In genomic region chr5:137914508-137914907, GRCm38 (mm10) we compare ENCODE assay signal across 27 mouse cellular contexts. TPM values are rescaled to one million over a fixed set of nuclear protein-coding genes. Genes with fewer than 3 reads are reported as not detected.
A peak's percentile ranks its signal among the peaks of the same experiment; 100 is the strongest.
DNase-seq lines count a peak whose midpoint lies in the region; ATAC-seq and TF ChIP-seq lines count a peak whose summit lies in the region.
"Had no signal": no experiment of that assay in that cellular context is flagged by ENCODE, and none has a peak within 500 bp of the region (broad histone marks: within the 10 kb centered on the region; RNA-seq: fewer than 3 reads in every experiment).

No protein-coding gene starts in this region.

- no peak overlapping the region for H3K27ac ChIP-seq in forebrain, embryonic 14.5 days (ENCODE audit: low read depth, low read length)
- no peak overlapping the region for H3K27ac ChIP-seq in forebrain, embryonic 16.5 days (ENCODE audit: low read length)
- H3K27ac ChIP-seq in layer of hippocampus, adult 2 months = no peak overlapping the region
- H3K27ac ChIP-seq: embryonic facial prominence, embryonic 10.5 days; forebrain, embryonic 12.5 days; heart, embryonic 10.5 days; intestine, embryonic 15.5 days; midbrain, embryonic 15.5 days; neural tube, embryonic 15.5 days had no signal

- no peak overlapping the region for H3K4me3 ChIP-seq in forebrain, embryonic 14.5 days (ENCODE audit: low read depth, low read length)
- no peak overlapping the region for H3K4me3 ChIP-seq in forebrain, embryonic 16.5 days (replicated peaks; ENCODE audit: low read length)
- no peak overlapping the region for H3K4me3 ChIP-seq in layer of hippocampus, adult 2 months
- H3K4me3 ChIP-seq: embryonic facial prominence, embryonic 10.5 days; forebrain, embryonic 12.5 days; heart, embryonic 10.5 days; intestine, embryonic 15.5 days; midbrain, embryonic 15.5 days; neural tube, embryonic 15.5 days had no signal

- H3K4me2 ChIP-seq in forebrain, embryonic 14.5 days (ENCODE audit: low read length) = no peak overlapping the region
- no peak overlapping the region for H3K4me2 ChIP-seq in forebrain, embryonic 16.5 days (ENCODE audit: low read length)
- H3K4me2 ChIP-seq: forebrain, embryonic 12.5 days; intestine, embryonic 15.5 days; liver, embryonic 11.5 days; midbrain, embryonic 15.5 days; neural tube, embryonic 15.5 days had no signal

- TF ChIP-seq CTCF in layer of hippocampus, adult 2 months (conservative IDR thresholded peaks at IDR 0.05) = peak; percentile 33

- H3K9ac ChIP-seq in forebrain, embryonic 14.5 days (ENCODE audit: low read length) = no peak overlapping the region
- H3K9ac ChIP-seq in forebrain, embryonic 16.5 days (replicated peaks; ENCODE audit: low read depth, low read length) = no peak overlapping the region
- H3K9ac ChIP-seq: forebrain, embryonic 12.5 days; intestine, embryonic 15.5 days; midbrain, embryonic 15.5 days; neural tube, embryonic 15.5 days had no signal

- ATAC-seq in forebrain, embryonic 14.5 days = no peak
- no peak for ATAC-seq in forebrain, embryonic 16.5 days
- ATAC-seq: intestine, embryonic 15.5 days; midbrain, embryonic 15.5 days had no signal

- no peaks in the 10 kb centered on the region for H3K4me1 ChIP-seq in forebrain, embryonic 14.5 days (ENCODE audit: control insufficient read depth, insufficient read depth, low read length)
- H3K4me1 ChIP-seq in forebrain, embryonic 16.5 days (replicated peaks; ENCODE audit: control insufficient read depth, insufficient read depth, low read length) = no peaks in the 10 kb centered on the region
- H3K4me1 ChIP-seq: embryonic facial prominence, embryonic 10.5 days; forebrain, embryonic 12.5 days; heart, embryonic 10.5 days; intestine, embryonic 15.5 days; midbrain, embryonic 15.5 days; neural tube, embryonic 15.5 days had no signal

- intact Hi-C loops in left cerebral cortex, postnatal 36 days (cut with DNase I) = no loop called here

- no peaks in the 10 kb centered on the region for H3K9me3 ChIP-seq in forebrain, embryonic 14.5 days (replicated peaks; ENCODE audit: control insufficient read depth, low read length)
- no peaks in the 10 kb centered on the region for H3K9me3 ChIP-seq in forebrain, embryonic 16.5 days (ENCODE audit: control insufficient read depth, low read length)
- H3K9me3 ChIP-seq: embryonic facial prominence, embryonic 10.5 days; forebrain, embryonic 12.5 days; heart, embryonic 10.5 days; intestine, embryonic 15.5 days; midbrain, embryonic 15.5 days; neural tube, embryonic 15.5 days had no signal

- no peaks in the 10 kb centered on the region for H3K27me3 ChIP-seq in forebrain, embryonic 14.5 days (replicated peaks; ENCODE audit: control insufficient read depth, insufficient read depth, low read length)
- H3K27me3 ChIP-seq in forebrain, embryonic 16.5 days (replicated peaks; ENCODE audit: control insufficient read depth, insufficient read depth, low read length) = no peaks in the 10 kb centered on the region
- H3K27me3 ChIP-seq: forebrain, embryonic 12.5 days; intestine, embryonic 15.5 days; midbrain, embryonic 15.5 days; neural tube, embryonic 15.5 days had no signal

- peak; percentile 8 for DNase-seq in forebrain, embryonic 14.5 days (ENCODE audit: low spot score)
- no peak for DNase-seq in layer of hippocampus, adult 2 months (ENCODE audit: low spot score in 2 of 2)
- no peak for DNase-seq in layer of hippocampus, postnatal 14 days (ENCODE audit: low spot score in 2 of 2)
- DNase-seq in 3T3-L1 (ENCODE audit: low read depth, low spot score) (peak; percentile 58), MEL-GATA-1-ER (ENCODE audit: extremely low read depth, low read depth) (peak; percentile 19)
- no peak for DNase-seq in cerebellum, postnatal 4 days (ENCODE audit: low spot score in 2 of 2)
- no peak for DNase-seq in left cerebral cortex, postnatal 36 days (ENCODE audit: low spot score in 2 of 2)
- DNase-seq: adrenal gland, postnatal 36 days; B cell, adult 2 months; cerebellum, adult 8-10 months; gastrocnemius, postnatal 25 days; heart, postnatal 10 days; right cerebral cortex, postnatal 4 days had no signal

- no peaks in the 10 kb centered on the region for H3K36me3 ChIP-seq in forebrain, embryonic 14.5 days (ENCODE audit: control insufficient read depth, insufficient read depth, low read length)
- no peaks in the 10 kb centered on the region for H3K36me3 ChIP-seq in forebrain, embryonic 16.5 days (ENCODE audit: control insufficient read depth, insufficient read depth)
- H3K36me3 ChIP-seq: embryonic facial prominence, embryonic 10.5 days; forebrain, embryonic 12.5 days; heart, embryonic 10.5 days; intestine, embryonic 15.5 days; midbrain, embryonic 15.5 days; neural tube, embryonic 15.5 days had no signal

RNA-seq across cellular contexts. Expression of gene Cyp3a13, which starts 6.9 kb away (rescaled TPM):
- not detected in 2 replicates for polyA plus RNA-seq in forebrain, embryonic 14.5 days (2014; fragmentation: Nextera tagmentation; extraction: Ambion mirVana)
- polyA plus RNA-seq in forebrain, embryonic 16.5 days (2015; fragmentation: Nextera tagmentation; extraction: Ambion mirVana) = not detected in 2 replicates
- under 1 TPM; 0.22 to 0.23 TPM for total RNA-seq in layer of hippocampus, adult 2 months (2021)
- total RNA-seq in layer of hippocampus, postnatal 14 days (2021) = under 1 TPM in 1 of 2 experiments, not detected in 1; 0.29 TPM
- under 1 TPM; 0.25 TPM for total RNA-seq in left cerebral cortex, postnatal 36 days (2021)
- total RNA-seq: common myeloid progenitor, adult 5-6 weeks; megakaryocyte progenitor cell, adult 5-6 weeks had no signal
- polyA plus RNA-seq: embryonic facial prominence, embryonic 10.5 days; forebrain, embryonic 12.5 days; hindbrain, embryonic 11.5 days; limb, embryonic 11.5 days; midbrain, embryonic 15.5 days; neural tube, embryonic 15.5 days had no signal

RNA-seq across cellular contexts. Expression of gene Pilrb2, which starts 42.9 kb away (rescaled TPM):
- not detected in 2 replicates for polyA plus RNA-seq in forebrain, embryonic 14.5 days (2014; fragmentation: Nextera tagmentation; extraction: Ambion mirVana)
- polyA plus RNA-seq in forebrain, embryonic 16.5 days (2015; fragmentation: Nextera tagmentation; extraction: Ambion mirVana) = not detected in 2 replicates
- total RNA-seq in layer of hippocampus, adult 2 months (2021) = not detected
- not detected for total RNA-seq in layer of hippocampus, postnatal 14 days (2021)
- not detected for total RNA-seq in left cerebral cortex, postnatal 36 days (2021)
- total RNA-seq: ES-E14 had no signal
- polyA plus RNA-seq: embryonic facial prominence, embryonic 10.5 days; forebrain, embryonic 12.5 days; hindbrain, embryonic 11.5 days; limb, embryonic 11.5 days; midbrain, embryonic 15.5 days; neural tube, embryonic 15.5 days had no signal

RNA-seq across cellular contexts. Expression of gene Gjc3, which starts 48.4 kb away (rescaled TPM):
- 0.07 and 0.08 TPM in 2 replicates for polyA plus RNA-seq in forebrain, embryonic 14.5 days (2014; fragmentation: Nextera tagmentation; extraction: Ambion mirVana)
- polyA plus RNA-seq in forebrain, embryonic 16.5 days (2015; fragmentation: Nextera tagmentation; extraction: Ambion mirVana) = 0.06 and 0.33 TPM in 2 replicates
- total RNA-seq in layer of hippocampus, adult 2 months (2021) = 10 to 100 TPM; 23.1 to 24.3 TPM
- 10 to 100 TPM; 25.4 to 25.7 TPM for total RNA-seq in layer of hippocampus, postnatal 14 days (2021)
- 10 to 100 TPM; 21.0 to 23.4 TPM for total RNA-seq in left cerebral cortex, postnatal 36 days (2021)
- total RNA-seq: common myeloid progenitor, adult 5-6 weeks; megakaryocyte progenitor cell, adult 5-6 weeks had no signal
- polyA plus RNA-seq: forebrain, embryonic 12.5 days; heart, embryonic 10.5 days; limb, embryonic 11.5 days; liver, embryonic 11.5 days had no signal

RNA-seq across cellular contexts. Expression of gene Pilrb1, which starts 56.6 kb away (rescaled TPM):
- 0.17 TPM in 1 of 2 replicates, not detected in the other for polyA plus RNA-seq in forebrain, embryonic 14.5 days (2014; fragmentation: Nextera tagmentation; extraction: Ambion mirVana)
- polyA plus RNA-seq in forebrain, embryonic 16.5 days (2015; fragmentation: Nextera tagmentation; extraction: Ambion mirVana) = not detected in 2 replicates
- total RNA-seq in layer of hippocampus, adult 2 months (2021) = not detected
- total RNA-seq in layer of hippocampus, postnatal 14 days (2021) = not detected
- not detected for total RNA-seq in left cerebral cortex, postnatal 36 days (2021)
- total RNA-seq: ES-E14; left cerebral cortex, adult 18-20 months had no signal
- polyA plus RNA-seq: forebrain, embryonic 12.5 days; hindbrain, embryonic 11.5 days; midbrain, embryonic 15.5 days; neural tube, embryonic 15.5 days had no signal

Comparison
In these comparisons a context has a peak if more than half of its experiments do, and no peak if none do; other contexts are left out.
1. DNase-seq: peak in forebrain, embryonic 14.5 days (single experiment), 3T3-L1 (single experiment) and MEL-GATA-1-ER (single experiment); none in layer of hippocampus, adult 2 months (0 of 2), layer of hippocampus, postnatal 14 days (0 of 2), cerebellum, postnatal 4 days (0 of 2) and left cerebral cortex, postnatal 36 days (0 of 2).